Mouse (Mus musculus) bone marrow macrophage, adult 2 months (primary cell): ENCODE measurements at regions not wholly inside any gene's neighbourhood (a gene's known extent, or its start where the extent isn't known, plus 50 kb on each side); places are given as distances from the start of the nearest gene placed in this dataset.

Experiments used
- CTCF ChIP-seq: IDR thresholded peaks from 2 replicates; pipeline ENCODE4 v1.5.1; 2012; ENCODE audit warnings: low read depth, mild to moderate bottlenecking, low read length, moderate library complexity
- POLR2A ChIP-seq: IDR thresholded peaks from 2 replicates; pipeline ENCODE4 v1.6.1; 2012; ENCODE audit warnings: mild to moderate bottlenecking, low read depth, low read length, borderline replicate concordance

GRCm38 (mm10) chr4:35551988-35552387 is 326.0 kb upstream of the C9orf72 start:
- TF ChIP-seq CTCF (no peak), POLR2A (no peak)
